Mouse (Mus musculus): ENCODE results near the gene Etv3. TPM values are rescaled to one million over a fixed set of nuclear protein-coding genes. Genes with fewer than 3 reads are reported as not detected.

The Etv3 gene
- total and polyA plus RNA-seq, 2 experiments, result 5.3 to 7.0 TPM

DNA sequence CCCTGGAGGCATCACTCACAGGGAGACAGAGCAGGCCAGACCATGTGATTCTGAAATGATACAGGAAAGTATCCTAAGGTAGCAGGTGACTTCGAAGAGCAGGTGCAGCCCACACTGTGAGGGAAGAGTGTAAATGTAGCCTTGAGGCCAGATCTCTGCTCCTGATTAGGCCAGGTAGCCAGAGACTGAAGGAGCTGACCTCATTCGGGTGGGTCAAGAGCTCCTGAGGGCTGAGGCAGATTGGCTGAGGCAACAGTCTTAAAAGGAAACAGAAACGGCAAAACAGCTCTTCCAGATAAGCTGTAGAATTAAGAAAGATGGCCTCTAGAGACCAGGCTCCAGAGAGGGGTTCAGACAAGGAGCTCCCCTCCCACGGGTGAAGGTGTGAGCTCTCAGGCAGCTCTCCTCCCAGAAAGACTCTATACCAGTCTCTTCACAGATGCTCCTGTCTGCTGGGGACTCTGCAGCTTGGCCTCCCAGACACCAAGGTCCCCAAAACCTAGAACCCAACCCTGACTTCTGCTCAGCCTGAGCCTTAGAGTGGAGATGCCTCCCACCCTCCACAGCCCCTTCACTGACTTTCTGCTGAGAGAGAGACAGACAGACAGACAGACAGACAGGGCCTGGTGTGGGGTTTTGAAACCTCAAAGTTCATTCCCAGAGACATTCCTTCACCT lies 20.3 kb upstream of the Etv3 start:
- no peak for DNase-seq (ENCODE audit: extremely low read depth, low read depth, low spot score)
- Histone ChIP-seq H3K27me3 (ENCODE audit: control insufficient read depth, insufficient read depth, low read length) (no peaks in the 10 kb centered on the region; the same call in 1 of the 2 replicates), H3K4me3 (ENCODE audit: insufficient read depth, low read depth, low read length) (no peak overlapping the region), H3K9ac (ENCODE audit: low read depth, low read length) (no peak overlapping the region), H3K4me1 (ENCODE audit: control insufficient read depth, insufficient read depth, low read length) (peaks cover 6% of the 10 kb centered on the region), H3K79me2 (ENCODE audit: control insufficient read depth, insufficient read depth, low read length) (no peaks in the 10 kb centered on the region), H3K27ac (replicated peaks; ENCODE audit: insufficient read depth, low read depth, low read length) (no peak overlapping the region), H3K36me3 (ENCODE audit: control insufficient read depth, insufficient read depth, low read length) (no peaks in the 10 kb centered on the region)
- WGBS, result 46% methylated on average over 4 of the region's 4 CpGs
- TF ChIP-seq CTCF (IDR thresholded peaks at IDR 0.05; ENCODE audit: low read depth, low read length), result no peak
- TF ChIP-seq POLR2A (IDR thresholded peaks at IDR 0.05; ENCODE audit: extremely low read depth, insufficient read depth, low read length), result no peak

DNA sequence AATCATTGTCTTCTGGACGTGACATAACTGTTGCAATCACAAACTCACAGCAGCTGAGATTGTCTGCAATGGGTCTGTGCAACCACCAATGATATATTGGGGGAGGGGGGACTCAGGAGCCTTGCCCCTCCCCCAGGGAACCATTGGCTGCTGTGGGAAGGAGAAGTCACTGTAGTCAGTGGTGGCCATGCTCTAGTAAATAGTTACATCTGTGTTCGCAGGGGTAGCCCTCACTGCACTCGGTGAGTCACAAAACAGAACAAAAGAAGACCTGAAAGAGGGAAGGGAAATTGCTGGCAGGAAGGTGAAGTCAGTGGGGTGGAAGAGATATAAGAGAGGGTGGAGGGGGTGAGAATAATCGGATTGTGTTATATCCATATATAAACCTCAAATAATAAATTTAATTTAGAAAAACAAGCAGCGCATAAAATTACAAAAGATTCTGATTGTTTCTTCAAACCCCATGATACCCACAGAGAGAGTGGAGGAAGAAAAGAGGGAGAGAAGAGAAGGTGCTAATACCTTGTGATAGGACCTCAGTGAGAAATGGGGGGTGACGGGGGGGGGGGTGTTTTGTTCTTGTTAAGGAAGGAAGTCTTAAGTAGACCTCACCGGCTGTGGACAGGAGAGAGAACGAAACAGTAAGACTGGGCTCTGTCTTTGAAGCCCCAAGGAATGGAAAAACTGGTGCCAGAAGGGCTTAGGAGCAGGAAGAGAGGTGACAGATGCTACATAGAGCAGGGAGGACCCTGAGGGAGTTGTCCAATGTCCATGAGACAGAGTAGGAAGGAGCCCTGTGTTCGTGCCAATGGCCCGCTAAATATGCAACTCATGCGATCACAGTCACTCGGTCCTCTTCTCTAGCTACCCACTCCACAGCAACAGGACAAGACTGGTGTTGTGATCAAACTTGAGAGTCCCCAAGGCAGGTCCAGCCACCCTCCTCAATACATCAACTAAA lies 18.5 kb upstream of the Etv3 start:
- Histone ChIP-seq H3K27me3 (ENCODE audit: control insufficient read depth, insufficient read depth, low read length) (no peaks in the 10 kb centered on the region), H3K79me2 (ENCODE audit: control insufficient read depth, insufficient read depth, low read length) (no peaks in the 10 kb centered on the region), H3K4me1 (ENCODE audit: control insufficient read depth, insufficient read depth, low read length) (peaks cover 6% of the 10 kb centered on the region), H3K27ac (replicated peaks; ENCODE audit: insufficient read depth, low read depth, low read length) (no peak overlapping the region), H3K4me3 (ENCODE audit: insufficient read depth, low read depth, low read length) (no peak overlapping the region), H3K9ac (ENCODE audit: low read depth, low read length) (no peak overlapping the region), H3K36me3 (ENCODE audit: control insufficient read depth, insufficient read depth, low read length) (no peaks in the 10 kb centered on the region)
- TF ChIP-seq POLR2A (IDR thresholded peaks at IDR 0.05; ENCODE audit: extremely low read depth, insufficient read depth, low read length) (no peak), CTCF (IDR thresholded peaks at IDR 0.05; ENCODE audit: low read depth, low read length) (no peak)
- WGBS, result 80% methylated on average over 12 of the region's 12 CpGs
- DNase-seq (ENCODE audit: extremely low read depth, low read depth, low spot score), result no peak

- peaks cover 6% of the 10 kb centered on the region for H3K4me1 ChIP-seq (ENCODE audit: control insufficient read depth, insufficient read depth, low read length)
- H3K36me3 ChIP-seq (ENCODE audit: control insufficient read depth, insufficient read depth, low read length), result no peaks in the 10 kb centered on the region
- DNase-seq (ENCODE audit: extremely low read depth, low read depth, low spot score), result peak; percentile 83
- no peak for TF ChIP-seq POLR2A (IDR thresholded peaks at IDR 0.05; ENCODE audit: extremely low read depth, insufficient read depth, low read length)
- peak; percentile 87 for TF ChIP-seq CTCF (IDR thresholded peaks at IDR 0.05; ENCODE audit: low read depth, low read length)
- peak overlapping the region; percentile 49 for H3K4me3 ChIP-seq (ENCODE audit: insufficient read depth, low read depth, low read length)
- peak overlapping the region; percentile 61 for H3K27ac ChIP-seq (replicated peaks; ENCODE audit: insufficient read depth, low read depth, low read length)
- no peaks in the 10 kb centered on the region for H3K79me2 ChIP-seq (ENCODE audit: control insufficient read depth, insufficient read depth, low read length)
- no peaks in the 10 kb centered on the region for H3K27me3 ChIP-seq (ENCODE audit: control insufficient read depth, insufficient read depth, low read length)
- peak overlapping the region; percentile 24 for H3K9ac ChIP-seq (ENCODE audit: low read depth, low read length)
- 11% methylated on average over 17 of the region's 17 CpGs for WGBS
These were observed 16.9 kb upstream of the Etv3 start for GRCm38 (mm10) chr3:87508205-87508901.

GRCm38 (mm10) chr3:87509061-87509460 lies 16.1 kb upstream of the Etv3 start:
- H3K4me1 ChIP-seq (ENCODE audit: control insufficient read depth, insufficient read depth, low read length), result peaks cover 6% of the 10 kb centered on the region
- 0% methylated on average over 4 of the region's 4 CpGs for WGBS
- no peaks in the 10 kb centered on the region for H3K27me3 ChIP-seq (ENCODE audit: control insufficient read depth, insufficient read depth, low read length)
- H3K9ac ChIP-seq (ENCODE audit: low read depth, low read length), result peak overlapping the region; percentile 24
- peak; percentile 93 for DNase-seq (ENCODE audit: extremely low read depth, low read depth, low spot score)
- no peak overlapping the region; the same call in 1 of the 2 replicates for H3K4me3 ChIP-seq (ENCODE audit: insufficient read depth, low read depth, low read length)
- peak overlapping the region; percentile 61 for H3K27ac ChIP-seq (replicated peaks; ENCODE audit: insufficient read depth, low read depth, low read length)
- H3K36me3 ChIP-seq (ENCODE audit: control insufficient read depth, insufficient read depth, low read length), result no peaks in the 10 kb centered on the region
- no peak; the same call in 1 of the 2 replicates for TF ChIP-seq POLR2A (IDR thresholded peaks at IDR 0.05; ENCODE audit: extremely low read depth, insufficient read depth, low read length)
- TF ChIP-seq CTCF (IDR thresholded peaks at IDR 0.05; ENCODE audit: low read depth, low read length), result no peak
- H3K79me2 ChIP-seq (ENCODE audit: control insufficient read depth, insufficient read depth, low read length), result no peaks in the 10 kb centered on the region

DNA sequence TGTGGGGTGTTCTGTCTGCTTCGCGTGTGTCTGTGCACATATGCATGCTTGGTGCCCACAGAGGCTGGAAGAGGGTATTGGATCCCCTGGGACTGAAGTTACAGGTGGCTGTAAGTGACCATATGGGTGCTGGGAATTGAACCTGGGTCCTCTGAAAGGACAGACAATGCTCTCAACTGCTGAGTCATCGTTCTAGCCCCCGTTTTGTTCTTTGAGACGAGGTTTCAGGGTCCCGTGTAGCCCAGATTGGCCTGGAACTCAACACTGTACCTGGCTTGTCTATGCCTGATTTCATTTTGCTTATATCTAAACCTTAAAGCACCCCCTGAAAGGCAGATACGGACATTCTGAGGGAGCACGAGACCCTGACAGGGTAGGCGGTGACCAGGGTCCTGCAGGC lies 14.4 kb upstream of the Etv3 start:
- no peak for DNase-seq (ENCODE audit: extremely low read depth, low read depth, low spot score)
- H3K36me3 ChIP-seq (ENCODE audit: control insufficient read depth, insufficient read depth, low read length), result no peaks in the 10 kb centered on the region
- H3K27me3 ChIP-seq (ENCODE audit: control insufficient read depth, insufficient read depth, low read length), result no peaks in the 10 kb centered on the region
- H3K27ac ChIP-seq (replicated peaks; ENCODE audit: insufficient read depth, low read depth, low read length), result no peak overlapping the region
- no peak overlapping the region for H3K4me3 ChIP-seq (ENCODE audit: insufficient read depth, low read depth, low read length)
- H3K4me1 ChIP-seq (ENCODE audit: control insufficient read depth, insufficient read depth, low read length), result peaks cover 7% of the 10 kb centered on the region
- H3K79me2 ChIP-seq (ENCODE audit: control insufficient read depth, insufficient read depth, low read length), result no peaks in the 10 kb centered on the region
- TF ChIP-seq CTCF (IDR thresholded peaks at IDR 0.05; ENCODE audit: low read depth, low read length) (no peak), POLR2A (IDR thresholded peaks at IDR 0.05; ENCODE audit: extremely low read depth, insufficient read depth, low read length) (no peak)
- 98% methylated on average over 9 of the region's 9 CpGs for WGBS
- no peak overlapping the region for H3K9ac ChIP-seq (ENCODE audit: low read depth, low read length)
